Mouse (Mus musculus): ENCODE data around the gene Fam160a1. TPM values are rescaled to one million over a fixed set of nuclear protein-coding genes. Genes with fewer than 3 reads are reported as not detected.

Gene Fam160a1
- polyA plus RNA-seq, 1 experiment from 2014 or later, result 6.1 TPM

GRCm38 (mm10) chr3:85853715-85854114 lies 36.6 kb upstream of the Fam160a1 start:
- no peak overlapping the region for H3K9ac ChIP-seq (replicated peaks; ENCODE audit: low read length)
- no peak overlapping the region for H3K4me2 ChIP-seq (replicated peaks; ENCODE audit: low read depth, low read length)
- H3K27me3 ChIP-seq (ENCODE audit: insufficient read depth, low read length), result no peaks in the 10 kb centered on the region
- H3K9me3 ChIP-seq (ENCODE audit: low read length), result no peaks in the 10 kb centered on the region
- no peaks in the 10 kb centered on the region for H3K36me3 ChIP-seq (ENCODE audit: insufficient read depth, low read length)
- no peak overlapping the region for H3K4me3 ChIP-seq (ENCODE audit: low read length)
- ATAC-seq (ENCODE audit: low FRiP score, low TSS enrichment), result no peak
- H3K4me1 ChIP-seq (ENCODE audit: insufficient read depth, low read length), result no peaks in the 10 kb centered on the region
- no peak overlapping the region for H3K27ac ChIP-seq (ENCODE audit: low read length)
- WGBS, result 88% methylated on average over 3 of the region's 4 CpGs

- no peaks in the 10 kb centered on the region for H3K36me3 ChIP-seq (ENCODE audit: insufficient read depth, low read length)
- H3K9ac ChIP-seq (replicated peaks; ENCODE audit: low read length), result no peak overlapping the region
- H3K27ac ChIP-seq (ENCODE audit: low read length), result no peak overlapping the region
- H3K4me1 ChIP-seq (ENCODE audit: insufficient read depth, low read length), result no peaks in the 10 kb centered on the region
- H3K4me2 ChIP-seq (replicated peaks; ENCODE audit: low read depth, low read length), result no peak overlapping the region
- no peaks in the 10 kb centered on the region for H3K9me3 ChIP-seq (ENCODE audit: low read length)
- no peak overlapping the region for H3K4me3 ChIP-seq (ENCODE audit: low read length)
- H3K27me3 ChIP-seq (ENCODE audit: insufficient read depth, low read length), result no peaks in the 10 kb centered on the region
- no peak for ATAC-seq (ENCODE audit: low FRiP score, low TSS enrichment)
- 86% methylated on average over 1 of the region's 1 CpGs for WGBS
Observed at GRCm38 (mm10) chr3:85850079-85850478, 33.0 kb upstream of the Fam160a1 start.

GRCm38 (mm10) chr3:85846316-85846715 lies 29.2 kb upstream of the Fam160a1 start:
- no peak for ATAC-seq (ENCODE audit: low FRiP score, low TSS enrichment)
- no peak overlapping the region for H3K27ac ChIP-seq (ENCODE audit: low read length)
- no peaks in the 10 kb centered on the region for H3K27me3 ChIP-seq (ENCODE audit: insufficient read depth, low read length)
- H3K36me3 ChIP-seq (ENCODE audit: insufficient read depth, low read length), result no peaks in the 10 kb centered on the region
- peaks cover 17% of the 10 kb centered on the region for H3K4me1 ChIP-seq (ENCODE audit: insufficient read depth, low read length)
- no peak overlapping the region for H3K4me3 ChIP-seq (ENCODE audit: low read length)
- H3K4me2 ChIP-seq (replicated peaks; ENCODE audit: low read depth, low read length), result no peak overlapping the region
- H3K9ac ChIP-seq (replicated peaks; ENCODE audit: low read length), result no peak overlapping the region
- 81% methylated on average over 1 of the region's 1 CpGs for whole genome bisulfite sequencing
- H3K9me3 ChIP-seq (ENCODE audit: low read length), result no peaks in the 10 kb centered on the region

- H3K27me3 ChIP-seq (ENCODE audit: insufficient read depth, low read length), result no peaks in the 10 kb centered on the region
- H3K9ac ChIP-seq (replicated peaks; ENCODE audit: low read length), result no peak overlapping the region
- ATAC-seq (ENCODE audit: low FRiP score, low TSS enrichment), result no peak
- no peak overlapping the region for H3K4me3 ChIP-seq (ENCODE audit: low read length)
- H3K4me2 ChIP-seq (replicated peaks; ENCODE audit: low read depth, low read length), result no peak overlapping the region
- no peaks in the 10 kb centered on the region for H3K36me3 ChIP-seq (ENCODE audit: insufficient read depth, low read length)
- H3K9me3 ChIP-seq (ENCODE audit: low read length), result no peaks in the 10 kb centered on the region
- WGBS, result 87% methylated on average over 6 of the region's 6 CpGs
- peaks cover 17% of the 10 kb centered on the region for H3K4me1 ChIP-seq (ENCODE audit: insufficient read depth, low read length)
- H3K27ac ChIP-seq (ENCODE audit: low read length), result no peak overlapping the region
Observed at GRCm38 (mm10) chr3:85845341-85845740, 28.2 kb upstream of the Fam160a1 start.

GRCm38 (mm10) chr3:85842881-85843218 lies 25.8 kb upstream of the Fam160a1 start:
- Histone ChIP-seq H3K27me3 (ENCODE audit: insufficient read depth, low read length) (no peaks in the 10 kb centered on the region), H3K9ac (replicated peaks; ENCODE audit: low read length) (peak overlapping the region; percentile 45; the same call in 1 of the 2 replicates), H3K4me1 (ENCODE audit: insufficient read depth, low read length) (peaks cover 17% of the 10 kb centered on the region), H3K9me3 (ENCODE audit: low read length) (no peaks in the 10 kb centered on the region), H3K27ac (ENCODE audit: low read length) (peak overlapping the region; percentile 82), H3K4me2 (replicated peaks; ENCODE audit: low read depth, low read length) (no peak overlapping the region), H3K36me3 (ENCODE audit: insufficient read depth, low read length) (no peaks in the 10 kb centered on the region), H3K4me3 (ENCODE audit: low read length) (no peak overlapping the region)
- ATAC-seq (ENCODE audit: low FRiP score, low TSS enrichment), result no peak

- Histone ChIP-seq H3K4me1 (ENCODE audit: insufficient read depth, low read length) (peaks cover 17% of the 10 kb centered on the region), H3K36me3 (ENCODE audit: insufficient read depth, low read length) (no peaks in the 10 kb centered on the region), H3K4me2 (replicated peaks; ENCODE audit: low read depth, low read length) (0 out of 2 replicates have a peak overlapping the region, but pooled peaks have one; percentile 22), H3K4me3 (ENCODE audit: low read length) (no peak overlapping the region), H3K9ac (replicated peaks; ENCODE audit: low read length) (peak overlapping the region; percentile 45), H3K9me3 (ENCODE audit: low read length) (no peaks in the 10 kb centered on the region), H3K27me3 (ENCODE audit: insufficient read depth, low read length) (no peaks in the 10 kb centered on the region), H3K27ac (ENCODE audit: low read length) (peak overlapping the region; percentile 82)
- 13% methylated on average over 9 of the region's 9 CpGs for WGBS
- ATAC-seq (ENCODE audit: low FRiP score, low TSS enrichment), result peak; percentile 23; the same call in 1 of the 2 replicates
Observed at GRCm38 (mm10) chr3:85842177-85842880, 25.2 kb upstream of the Fam160a1 start.

GRCm38 (mm10) chr3:85841454-85842176 lies 24.5 kb upstream of the Fam160a1 start:
- peak; percentile 71; the same call in 1 of the 2 replicates for ATAC-seq (ENCODE audit: low FRiP score, low TSS enrichment)
- Histone ChIP-seq H3K4me2 (replicated peaks; ENCODE audit: low read depth, low read length) (no peak overlapping the region), H3K9ac (replicated peaks; ENCODE audit: low read length) (no peak overlapping the region), H3K27ac (ENCODE audit: low read length) (peak overlapping the region; percentile 82), H3K4me3 (ENCODE audit: low read length) (no peak overlapping the region), H3K36me3 (ENCODE audit: insufficient read depth, low read length) (no peaks in the 10 kb centered on the region), H3K27me3 (ENCODE audit: insufficient read depth, low read length) (no peaks in the 10 kb centered on the region), H3K9me3 (ENCODE audit: low read length) (no peaks in the 10 kb centered on the region), H3K4me1 (ENCODE audit: insufficient read depth, low read length) (peaks cover 17% of the 10 kb centered on the region)
- WGBS, result 25% methylated on average over 2 of the region's 2 CpGs

- no peak overlapping the region for H3K4me3 ChIP-seq (ENCODE audit: low read length)
- H3K27me3 ChIP-seq (ENCODE audit: insufficient read depth, low read length), result no peaks in the 10 kb centered on the region
- H3K4me2 ChIP-seq (replicated peaks; ENCODE audit: low read depth, low read length), result no peak overlapping the region
- no peak overlapping the region for H3K27ac ChIP-seq (ENCODE audit: low read length)
- H3K36me3 ChIP-seq (ENCODE audit: insufficient read depth, low read length), result no peaks in the 10 kb centered on the region
- no peaks in the 10 kb centered on the region for H3K9me3 ChIP-seq (ENCODE audit: low read length)
- WGBS, result 89% methylated on average over 1 of the region's 1 CpGs
- H3K4me1 ChIP-seq (ENCODE audit: insufficient read depth, low read length), result peaks cover 11% of the 10 kb centered on the region; the same call in 1 of the 2 replicates
- no peak overlapping the region for H3K9ac ChIP-seq (replicated peaks; ENCODE audit: low read length)
- no peak for ATAC-seq (ENCODE audit: low FRiP score, low TSS enrichment)
Observed at GRCm38 (mm10) chr3:85833627-85834026, 16.5 kb upstream of the Fam160a1 start.

GRCm38 (mm10) chr3:85832490-85833155 lies 15.5 kb upstream of the Fam160a1 start:
- Histone ChIP-seq H3K9me3 (ENCODE audit: low read length) (no peaks in the 10 kb centered on the region), H3K4me1 (ENCODE audit: insufficient read depth, low read length) (peaks cover 19% of the 10 kb centered on the region), H3K27ac (ENCODE audit: low read length) (peak overlapping the region; percentile 13), H3K4me3 (ENCODE audit: low read length) (no peak overlapping the region), H3K27me3 (ENCODE audit: insufficient read depth, low read length) (no peaks in the 10 kb centered on the region), H3K4me2 (replicated peaks; ENCODE audit: low read depth, low read length) (no peak overlapping the region), H3K9ac (replicated peaks; ENCODE audit: low read length) (no peak overlapping the region), H3K36me3 (ENCODE audit: insufficient read depth, low read length) (no peaks in the 10 kb centered on the region)
- 58% methylated on average over 10 of the region's 10 CpGs for WGBS
- no peak for ATAC-seq (ENCODE audit: low FRiP score, low TSS enrichment)
